Mouse (Mus musculus): ENCODE results near the gene Gnai3. TPM values are rescaled to one million over a fixed set of nuclear protein-coding genes. Genes with fewer than 3 reads are reported as not detected.

Gene Gnai3
- total and polyA plus RNA-seq, 3 experiments, result 7.5 to 18.1 (median 16.5) TPM

DNA sequence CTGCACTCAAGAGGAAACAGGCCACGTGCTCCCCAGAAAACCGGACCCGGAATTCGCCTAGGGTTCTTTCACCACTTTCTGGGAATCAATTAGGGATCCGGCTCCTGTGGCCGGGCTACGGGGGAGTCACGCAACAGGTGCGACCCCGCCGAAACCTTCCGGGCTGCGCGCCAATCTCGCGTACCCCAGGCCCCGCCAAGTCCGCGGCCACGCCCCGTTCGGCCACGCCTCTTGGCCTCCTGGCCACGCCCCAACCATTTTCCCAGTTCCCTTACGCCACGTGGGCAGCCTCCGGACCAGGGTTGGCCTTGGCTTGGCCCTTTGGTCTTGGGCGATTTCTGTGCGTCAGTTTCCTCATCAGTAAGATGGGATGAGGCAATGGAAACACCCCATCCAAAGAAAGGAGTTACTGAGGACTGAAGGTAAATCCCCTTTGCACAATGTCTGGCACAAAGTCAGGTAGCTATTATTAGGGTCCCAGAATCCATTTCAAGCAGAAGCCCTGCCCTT, 59.4 kb downstream of the Gnai3 start, which contains the start of gene Ampd2:
Ampd2 (minus strand) TSS at position 182 of the 510 bp plus-strand sequence.
- H3K4me1 ChIP-seq (ENCODE audit: control insufficient read depth, insufficient read depth, low read length), result peaks cover 10% of the 10 kb centered on the region; the same call in 1 of the 2 replicates
- DNase-seq, result peak; percentile 86 to 89
- peak within 1 kb of the TSS; percentile 56 for H3K4me3 ChIP-seq
- under 1% methylated on average over 29 of the region's 29 CpGs for WGBS
- intact Hi-C loops (cut with DNase I), result no loop called here
- TF ChIP-seq CTCF (IDR thresholded peaks at IDR 0.05) (no peak), EP300 (IDR thresholded peaks at IDR 0.05; ENCODE audit: insufficient read depth, low read depth, low read length) (0 out of 2 replicates have a peak, but pooled peaks have one; percentile 18)
- H3K9ac ChIP-seq (ENCODE audit: low read depth, low read length), result peak within 1 kb of the TSS; percentile 74
- peak within 1 kb of the TSS; percentile 95 for H3K27ac ChIP-seq
- no peaks in the 10 kb centered on the region for H3K27me3 ChIP-seq (ENCODE audit: control insufficient read depth, insufficient read depth, low read length)
- H3K36me3 ChIP-seq (ENCODE audit: control insufficient read depth, insufficient read depth, low read length), result no peaks in the 10 kb centered on the region
- H3K79me2 ChIP-seq (replicated peaks; ENCODE audit: control insufficient read depth, insufficient read depth, low read length), result no peaks in the 10 kb centered on the region

DNA sequence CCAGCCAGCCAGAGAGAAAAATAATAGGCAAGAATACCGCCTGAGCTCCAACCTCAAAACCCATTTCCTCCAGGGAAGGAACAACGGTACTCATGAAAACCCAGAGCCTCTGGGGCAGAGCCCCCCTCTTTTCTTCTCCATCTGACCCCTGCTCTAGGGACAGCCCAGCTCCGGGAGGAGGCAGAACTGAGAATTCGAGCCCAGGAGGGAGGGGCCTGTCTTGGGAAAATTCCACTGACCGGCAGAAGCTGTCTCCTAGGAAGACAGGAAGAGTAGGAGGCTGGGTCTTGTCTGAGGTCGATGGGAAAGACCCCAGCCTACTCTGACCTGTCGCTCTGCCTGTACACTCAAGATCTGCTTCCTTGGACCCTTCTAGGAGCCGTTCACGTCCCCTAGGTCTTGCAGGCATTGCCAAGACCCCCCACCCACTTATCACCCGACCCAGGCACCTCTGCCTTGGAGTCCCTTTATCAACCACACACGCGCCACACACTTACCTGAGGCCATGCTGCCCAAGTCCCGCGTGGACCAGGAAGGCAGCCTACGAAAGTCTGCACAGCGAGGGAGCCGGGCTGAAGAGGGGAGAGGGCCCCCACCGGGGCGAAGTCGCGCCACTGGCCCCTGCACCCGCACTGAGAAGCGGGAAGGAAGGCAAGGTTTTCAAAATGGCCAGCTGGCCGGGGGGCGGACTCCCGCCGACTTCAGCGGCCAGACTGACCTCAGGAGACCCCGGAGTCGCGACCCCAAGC, 60.1 kb downstream of the Gnai3 start:
- Histone ChIP-seq H3K27ac (peak overlapping the region; percentile 95), H3K79me2 (replicated peaks; ENCODE audit: control insufficient read depth, insufficient read depth, low read length) (no peaks in the 10 kb centered on the region), H3K9ac (ENCODE audit: low read depth, low read length) (peak overlapping the region; percentile 74), H3K27me3 (ENCODE audit: control insufficient read depth, insufficient read depth, low read length) (no peaks in the 10 kb centered on the region), H3K36me3 (ENCODE audit: control insufficient read depth, insufficient read depth, low read length) (no peaks in the 10 kb centered on the region), H3K4me3 (peak overlapping the region; percentile 56), H3K4me1 (ENCODE audit: control insufficient read depth, insufficient read depth, low read length) (peaks cover 10% of the 10 kb centered on the region; the same call in 1 of the 2 replicates)
- intact Hi-C loops (cut with DNase I), result loop anchor here (2.0 kb wide), 1 partner anchor 61 kb away; the partner anchor contains the start of gene Gnai3
- WGBS, result under 1% methylated on average over 31 of the region's 31 CpGs
- TF ChIP-seq EP300 (IDR thresholded peaks at IDR 0.05; ENCODE audit: insufficient read depth, low read depth, low read length), result no peak
- TF ChIP-seq CTCF (IDR thresholded peaks at IDR 0.05), result no peak
- peak; percentile 74 for TF ChIP-seq POLR2A (IDR thresholded peaks at IDR 0.05; ENCODE audit: insufficient read depth, low read depth, low read length)
- DNase-seq, result peak; percentile 88 to 91

DNA sequence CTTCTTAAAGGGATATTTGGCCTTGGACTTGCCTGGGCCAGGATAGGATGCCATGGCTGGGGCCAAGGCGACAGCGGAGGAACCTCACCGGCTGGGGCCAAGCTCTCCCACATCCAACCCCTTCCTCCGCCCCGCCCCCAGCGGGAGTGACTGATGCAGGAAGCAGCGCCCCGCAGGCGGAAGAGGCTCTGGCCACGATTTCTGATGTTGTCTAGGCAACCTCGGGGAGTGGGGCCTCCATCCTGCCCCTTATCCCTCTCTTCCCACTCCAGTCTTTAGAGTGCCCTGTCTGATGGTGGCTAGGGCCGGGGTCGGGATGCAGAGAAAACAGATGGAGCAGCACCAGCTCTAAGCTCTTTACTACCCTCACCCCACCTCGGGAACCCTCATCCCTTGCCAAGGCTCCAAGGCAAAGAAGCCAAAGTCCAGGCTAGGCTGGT, 60.6 kb downstream of the Gnai3 start:
- peak overlapping the region; percentile 95 for H3K27ac ChIP-seq
- no peaks in the 10 kb centered on the region for H3K36me3 ChIP-seq (ENCODE audit: control insufficient read depth, insufficient read depth, low read length)
- intact Hi-C loops (cut with DNase I), result loop anchor here (2.0 kb wide), 1 partner anchor 62 kb away; the partner anchor contains the start of gene Gnai3
- 6% methylated on average over 14 of the region's 14 CpGs for WGBS
- peak; percentile 95 to 96 for DNase-seq
- TF ChIP-seq EP300 (IDR thresholded peaks at IDR 0.05; ENCODE audit: insufficient read depth, low read depth, low read length) (0 out of 2 replicates have a peak, but pooled peaks have one; percentile 50), CTCF (IDR thresholded peaks at IDR 0.05) (peak; percentile 34), POLR2A (IDR thresholded peaks at IDR 0.05; ENCODE audit: insufficient read depth, low read depth, low read length) (peak; percentile 54; the same call in 1 of the 2 replicates)
- H3K79me2 ChIP-seq (replicated peaks; ENCODE audit: control insufficient read depth, insufficient read depth, low read length), result no peaks in the 10 kb centered on the region
- H3K4me3 ChIP-seq, result peak overlapping the region; percentile 56
- peak overlapping the region; percentile 60 for H3K9ac ChIP-seq (ENCODE audit: low read depth, low read length)
- no peaks in the 10 kb centered on the region for H3K27me3 ChIP-seq (ENCODE audit: control insufficient read depth, insufficient read depth, low read length)
- H3K4me1 ChIP-seq (ENCODE audit: control insufficient read depth, insufficient read depth, low read length), result peaks cover 10% of the 10 kb centered on the region; the same call in 1 of the 2 replicates

DNA sequence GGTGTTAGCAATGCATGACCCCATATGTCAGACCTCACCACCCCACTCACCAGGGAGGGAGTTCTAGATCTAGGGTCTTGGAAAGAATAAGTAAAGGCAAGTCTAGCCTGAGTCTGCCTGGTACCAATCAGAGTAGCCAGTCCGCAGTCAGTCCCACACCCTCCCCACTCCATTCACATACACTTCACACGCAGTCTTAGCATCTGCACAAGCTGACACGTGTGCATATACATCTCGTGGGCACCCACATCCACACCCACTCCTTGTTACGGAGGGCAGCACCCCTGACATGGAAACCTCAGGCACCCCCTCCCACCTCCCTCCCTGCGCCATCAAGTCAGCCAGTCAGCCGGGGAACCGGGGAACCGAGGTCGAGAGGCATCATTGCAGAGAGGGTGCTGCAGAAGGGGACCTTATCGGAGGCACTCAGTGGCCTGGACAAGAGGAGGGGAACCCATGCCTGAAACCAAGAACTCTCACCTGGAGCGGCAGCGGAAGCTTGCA, 61.1 kb downstream of the Gnai3 start:
- Histone ChIP-seq H3K4me1 (ENCODE audit: control insufficient read depth, insufficient read depth, low read length) (peaks cover 10% of the 10 kb centered on the region; the same call in 1 of the 2 replicates), H3K27ac (peak overlapping the region; percentile 95), H3K4me3 (peak overlapping the region; percentile 56), H3K36me3 (ENCODE audit: control insufficient read depth, insufficient read depth, low read length) (no peaks in the 10 kb centered on the region), H3K9ac (ENCODE audit: low read depth, low read length) (peak overlapping the region; percentile 60), H3K79me2 (replicated peaks; ENCODE audit: control insufficient read depth, insufficient read depth, low read length) (no peaks in the 10 kb centered on the region), H3K27me3 (ENCODE audit: control insufficient read depth, insufficient read depth, low read length) (no peaks in the 10 kb centered on the region)
- 32% methylated on average over 13 of the region's 13 CpGs for WGBS
- no peak for DNase-seq
- intact Hi-C loops (cut with DNase I), result loop anchor here (2.0 kb wide), 1 partner anchor 62 kb away; the partner anchor contains the start of gene Gnai3
- no peak for TF ChIP-seq EP300 (IDR thresholded peaks at IDR 0.05; ENCODE audit: insufficient read depth, low read depth, low read length)
- no peak for TF ChIP-seq POLR2A (IDR thresholded peaks at IDR 0.05; ENCODE audit: insufficient read depth, low read depth, low read length)
- no peak for TF ChIP-seq CTCF (IDR thresholded peaks at IDR 0.05)

DNA sequence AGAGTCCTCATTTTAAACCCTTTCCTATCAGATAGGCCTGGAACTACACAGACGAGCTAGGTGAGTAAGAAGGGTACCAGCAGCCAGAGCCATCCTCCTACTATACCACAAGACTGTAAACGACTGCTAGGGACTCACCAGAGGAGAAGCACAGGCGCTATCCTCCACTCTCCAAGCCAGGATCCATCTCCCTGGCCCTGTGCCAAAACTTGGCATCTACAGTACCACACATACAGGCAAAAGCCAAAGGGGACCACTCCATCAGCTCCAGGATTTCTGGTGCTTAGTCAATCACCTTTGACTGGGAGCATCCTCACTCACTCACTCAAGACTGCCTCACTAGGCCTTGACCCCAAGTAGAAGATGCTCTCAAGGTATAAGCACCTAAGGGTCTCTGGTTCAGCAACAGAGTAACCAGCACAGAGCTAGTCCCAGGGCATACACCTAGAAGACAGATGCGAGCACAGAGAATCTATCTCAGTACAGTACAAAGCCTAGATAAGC, 62.0 kb downstream of the Gnai3 start:
- 67% methylated on average over 4 of the region's 4 CpGs for WGBS
- peaks cover 10% of the 10 kb centered on the region; the same call in 1 of the 2 replicates for H3K4me1 ChIP-seq (ENCODE audit: control insufficient read depth, insufficient read depth, low read length)
- no peak overlapping the region for H3K4me3 ChIP-seq

More for the DNA sequence above, 62.0 kb downstream of the Gnai3 start:
- Histone ChIP-seq H3K9ac (ENCODE audit: low read depth, low read length) (no peak overlapping the region), H3K79me2 (replicated peaks; ENCODE audit: control insufficient read depth, insufficient read depth, low read length) (no peaks in the 10 kb centered on the region), H3K36me3 (ENCODE audit: control insufficient read depth, insufficient read depth, low read length) (no peaks in the 10 kb centered on the region), H3K27ac (no peak overlapping the region), H3K27me3 (ENCODE audit: control insufficient read depth, insufficient read depth, low read length) (no peaks in the 10 kb centered on the region)
- TF ChIP-seq CTCF (IDR thresholded peaks at IDR 0.05), result no peak
- no peak for TF ChIP-seq EP300 (IDR thresholded peaks at IDR 0.05; ENCODE audit: insufficient read depth, low read depth, low read length)
- no peak for TF ChIP-seq POLR2A (IDR thresholded peaks at IDR 0.05; ENCODE audit: insufficient read depth, low read depth, low read length)
- DNase-seq, result no peak
- intact Hi-C loops (cut with DNase I), result loop anchor here (2.0 kb wide), 1 partner anchor 63 kb away; the partner anchor contains the start of gene Gnai3

All from heart, adult 2 months (tissue).